Mouse (Mus musculus) spleen, adult 2 months (tissue): ENCODE measurements around the gene Bcl2l11.

Source experiments
- CTCF ChIP-seq: fragments of 200-500 bp; IDR thresholded peaks from 2 replicates; pipeline ENCODE4 v1.5.1; 2011; ENCODE audit warnings: mild to moderate bottlenecking, inconsistent platforms; ENCODE audit not compliant: insufficient read depth, insufficient read length, insufficient replicate concordance; ENCODE audit errors: extremely low read depth
- POLR2A ChIP-seq: fragments of 200-500 bp; IDR thresholded peaks from 2 replicates; pipeline ENCODE4 v1.6.1; 2011; ENCODE audit warnings: low read depth, low read length, inconsistent platforms

- TF ChIP-seq CTCF (no peak), POLR2A (no peak)
Measured at GRCm38 (mm10) chr2:128159619-128160125, 33.8 kb downstream of the Bcl2l11 start.
